Mouse (Mus musculus) forebrain, embryonic 16.5 days (tissue): ENCODE measurements around the gene Abcd3. TPM values are rescaled to one million over a fixed set of nuclear protein-coding genes. Genes with fewer than 3 reads are reported as not detected.

Experiments
- ATAC-seq: fragments of 200-750 bp; cut with Nextera tagmentation; 2 replicates; pipeline ENCODE4 v1.8.0; 2017; ENCODE audit warnings: mild to moderate bottlenecking, moderate library complexity
- H3K27ac ChIP-seq: fragments of 300-500 bp; sonication (generic); 2 replicates; pipeline ENCODE4 v1.5.1; 2014; ENCODE audit warnings: low read length, control low read depth
- H3K27me3 ChIP-seq: fragments of 300-500 bp; sonication (generic); replicated peaks from 2 replicates; pipeline ENCODE4 v1.6.1; 2014; ENCODE audit warnings: low read length; ENCODE audit not compliant: control insufficient read depth, insufficient read depth
- H3K36me3 ChIP-seq: fragments of 300-500 bp; sonication (generic); 2 replicates; pipeline ENCODE4 v1.6.1; 2014; ENCODE audit not compliant: control insufficient read depth, insufficient read depth
- H3K4me1 ChIP-seq: fragments of 300-500 bp; sonication (generic); replicated peaks from 2 replicates; pipeline ENCODE4 v1.6.1; 2014; ENCODE audit warnings: low read length; ENCODE audit not compliant: control insufficient read depth, insufficient read depth
- H3K4me2 ChIP-seq: fragments of 300-500 bp; sonication (generic); 2 replicates; pipeline ENCODE4 v1.6.1; 2014; ENCODE audit warnings: mild to moderate bottlenecking, low read length, control low read depth
- H3K4me3 ChIP-seq: fragments of 300-500 bp; sonication (generic); replicated peaks from 2 replicates; pipeline ENCODE4 v1.5.1; 2014; ENCODE audit warnings: mild to moderate bottlenecking, low read length, control low read depth
- H3K9ac ChIP-seq: fragments of 300-500 bp; sonication (generic); replicated peaks from 2 replicates; pipeline ENCODE4 v1.6.1; 2014; ENCODE audit warnings: low read depth, low read length, control low read depth
- H3K9me3 ChIP-seq: fragments of 300-500 bp; sonication (generic); 2 replicates; pipeline ENCODE4 v1.6.1; 2016; ENCODE audit warnings: low read length; ENCODE audit not compliant: control insufficient read depth
- WGBS: fragments of 180-500 bp; shearing (Covaris S2); extraction: QIAGEN DNeasy Blood & Tissue Kit; methylation state at CpG from one replicate; pipeline ENCODE4 v1.1.7; 2014; 5-methylcytosine and 5-hydroxymethylcytosine counted together
- polyA plus RNA-seq: library from polyadenylated mRNA; unstranded; fragments of >200 nt; fragmentation: Nextera tagmentation; extraction: Ambion mirVana; gene quantifications from 2 replicates; pipeline ENCODE4 v1.2.1, GENCODE M21; 2015

The Abcd3 gene
- 72.8 and 75.1 TPM in 2 replicates for polyA plus RNA-seq

GRCm38 (mm10) chr3:121814877-121815548, at the start of gene Abcd3:
Gene Abcd3 (minus strand): TSS chr3:121815302.
- Histone ChIP-seq H3K4me1 (peaks cover 8% of the 10 kb centered on the region), H3K27ac (peak within 1 kb of the TSS; percentile 95), H3K27me3 (no peaks in the 10 kb centered on the region), H3K4me2 (peak within 1 kb of the TSS; percentile 66), H3K9me3 (no peaks in the 10 kb centered on the region), H3K9ac (peak within 1 kb of the TSS; percentile 83), H3K36me3 (no peaks in the 10 kb centered on the region), H3K4me3 (peak within 1 kb of the TSS; percentile 74)
- under 1% methylated on average over 77 of the region's 99 CpGs for WGBS
- peak; percentile 93 for ATAC-seq

GRCm38 (mm10) chr3:121859142-121859541, 44.0 kb upstream of the Abcd3 start:
- Histone ChIP-seq H3K4me3 (no peak overlapping the region), H3K27ac (no peak overlapping the region), H3K36me3 (no peaks in the 10 kb centered on the region), H3K4me2 (no peak overlapping the region), H3K4me1 (no peaks in the 10 kb centered on the region), H3K9me3 (no peaks in the 10 kb centered on the region), H3K27me3 (no peaks in the 10 kb centered on the region), H3K9ac (no peak overlapping the region)
- no peak for ATAC-seq
- 22% methylated on average over 5 of the region's 5 CpGs for WGBS

- H3K4me2 ChIP-seq, result no peak overlapping the region
- H3K9me3 ChIP-seq, result no peaks in the 10 kb centered on the region
- no peaks in the 10 kb centered on the region for H3K36me3 ChIP-seq
- no peaks in the 10 kb centered on the region for H3K4me1 ChIP-seq
- no peak overlapping the region for H3K27ac ChIP-seq
- H3K27me3 ChIP-seq, result no peaks in the 10 kb centered on the region
- no peak for ATAC-seq
- WGBS, result 92% methylated on average over 4 of the region's 4 CpGs
- H3K4me3 ChIP-seq, result no peak overlapping the region
- H3K9ac ChIP-seq, result no peak overlapping the region
Measured at GRCm38 (mm10) chr3:121856131-121856530, 41.0 kb upstream of the Abcd3 start.

- Histone ChIP-seq H3K4me3 (no peak overlapping the region), H3K4me1 (no peaks in the 10 kb centered on the region), H3K36me3 (no peaks in the 10 kb centered on the region), H3K9me3 (no peaks in the 10 kb centered on the region), H3K27ac (no peak overlapping the region), H3K27me3 (no peaks in the 10 kb centered on the region), H3K4me2 (no peak overlapping the region), H3K9ac (no peak overlapping the region)
- WGBS, result 65% methylated on average over 5 of the region's 5 CpGs
- no peak for ATAC-seq
Measured at GRCm38 (mm10) chr3:121853781-121854520, 38.8 kb upstream of the Abcd3 start.

- Histone ChIP-seq H3K4me3 (no peak overlapping the region), H3K36me3 (no peaks in the 10 kb centered on the region), H3K27ac (no peak overlapping the region), H3K4me2 (no peak overlapping the region), H3K9ac (no peak overlapping the region), H3K9me3 (no peaks in the 10 kb centered on the region), H3K4me1 (no peaks in the 10 kb centered on the region), H3K27me3 (no peaks in the 10 kb centered on the region)
- ATAC-seq, result no peak
- 51% methylated on average over 4 of the region's 4 CpGs for WGBS
Measured at GRCm38 (mm10) chr3:121852074-121852826, 37.1 kb upstream of the Abcd3 start.

- ATAC-seq, result no peak
- H3K4me1 ChIP-seq, result no peaks in the 10 kb centered on the region
- no peaks in the 10 kb centered on the region for H3K27me3 ChIP-seq
- no peaks in the 10 kb centered on the region for H3K9me3 ChIP-seq
- H3K9ac ChIP-seq, result no peak overlapping the region
- H3K36me3 ChIP-seq, result no peaks in the 10 kb centered on the region
- H3K4me2 ChIP-seq, result no peak overlapping the region
- H3K4me3 ChIP-seq, result no peak overlapping the region
- 95% methylated on average over 3 of the region's 3 CpGs for WGBS
- no peak overlapping the region for H3K27ac ChIP-seq
Measured at GRCm38 (mm10) chr3:121851006-121851405, 35.9 kb upstream of the Abcd3 start.

GRCm38 (mm10) chr3:121850381-121850780, 35.3 kb upstream of the Abcd3 start:
- Histone ChIP-seq H3K4me3 (no peak overlapping the region), H3K9me3 (no peaks in the 10 kb centered on the region), H3K9ac (no peak overlapping the region), H3K36me3 (no peaks in the 10 kb centered on the region), H3K4me2 (no peak overlapping the region), H3K4me1 (no peaks in the 10 kb centered on the region), H3K27ac (no peak overlapping the region), H3K27me3 (no peaks in the 10 kb centered on the region)
- WGBS, result 95% methylated on average over 4 of the region's 4 CpGs
- ATAC-seq, result no peak

- no peaks in the 10 kb centered on the region for H3K36me3 ChIP-seq
- no peak overlapping the region for H3K4me2 ChIP-seq
- no peaks in the 10 kb centered on the region for H3K4me1 ChIP-seq
- no peaks in the 10 kb centered on the region for H3K27me3 ChIP-seq
- no peak for ATAC-seq
- H3K4me3 ChIP-seq, result no peak overlapping the region
- H3K9ac ChIP-seq, result no peak overlapping the region
- H3K27ac ChIP-seq, result no peak overlapping the region
- H3K9me3 ChIP-seq, result no peaks in the 10 kb centered on the region
Measured at GRCm38 (mm10) chr3:121847296-121847695, 32.2 kb upstream of the Abcd3 start.

- Histone ChIP-seq H3K27ac (no peak overlapping the region), H3K4me1 (no peaks in the 10 kb centered on the region), H3K4me3 (no peak overlapping the region), H3K9me3 (no peaks in the 10 kb centered on the region), H3K4me2 (no peak overlapping the region), H3K9ac (no peak overlapping the region), H3K27me3 (no peaks in the 10 kb centered on the region), H3K36me3 (no peaks in the 10 kb centered on the region)
- 94% methylated on average over 6 of the region's 6 CpGs for WGBS
- no peak for ATAC-seq
Measured at GRCm38 (mm10) chr3:121844658-121845057, 29.6 kb upstream of the Abcd3 start.
